Mouse (Mus musculus) hindbrain, embryonic 10.5 days (tissue): ENCODE data around the gene Eif4a3. TPM values are rescaled to one million over a fixed set of nuclear protein-coding genes. Genes with fewer than 3 reads are reported as not detected.
"Not testable (repeated sequence)": the region's sequence is repeated elsewhere in the genome, so short reads cannot be mapped to it uniquely, and the experiment has no call there.

Experiments used
- DNase-seq: peaks from one replicate; pipeline ENCODE4 v3.0.0-alpha.2; 2017; ENCODE audit warnings: low spot score
- H3K27ac ChIP-seq: fragments of 300-500 bp; sonication (generic); 2 replicates; pipeline ENCODE4 v1.5.1; 2016; ENCODE audit warnings: mild to moderate bottlenecking, moderate library complexity
- H3K27me3 ChIP-seq: fragments of 300-500 bp; sonication (generic); 2 replicates; pipeline ENCODE4 v1.6.1; 2016; ENCODE audit warnings: mild to moderate bottlenecking; ENCODE audit not compliant: poor library complexity, insufficient read depth, severe bottlenecking
- H3K36me3 ChIP-seq: fragments of 300-500 bp; sonication (generic); 2 replicates; pipeline ENCODE4 v1.6.1; 2016; ENCODE audit warnings: mild to moderate bottlenecking, moderate library complexity
- H3K4me1 ChIP-seq: fragments of 300-500 bp; sonication (generic); replicated peaks from 2 replicates; pipeline ENCODE4 v1.6.1; 2016; ENCODE audit warnings: mild to moderate bottlenecking
- H3K4me3 ChIP-seq: fragments of 300-500 bp; sonication (generic); 2 replicates; pipeline ENCODE4 v1.5.1; 2016; ENCODE audit warnings: mild to moderate bottlenecking, moderate library complexity
- H3K9me3 ChIP-seq: fragments of 300-500 bp; sonication (generic); 2 replicates; pipeline ENCODE4 v1.6.1; 2016; ENCODE audit warnings: mild to moderate bottlenecking, moderate library complexity
- WGBS: fragments of 180-500 bp; shearing (Covaris S2); methylation state at CpG from one replicate; pipeline ENCODE4 v1.1.7; 2016; 5-methylcytosine and 5-hydroxymethylcytosine counted together
- polyA plus RNA-seq: library from polyadenylated mRNA; unstranded; fragments of >200 nt; fragmentation: Nextera tagmentation; extraction: Ambion mirVana; gene quantifications from 2 replicates; pipeline ENCODE4 v1.2.1, GENCODE M21; 2016

Gene Eif4a3
- polyA plus RNA-seq, 1 experiment from 2014 or later: 458 TPM

GRCm38 (mm10) chr11:119287207-119287992, 12.5 kb downstream of the Eif4a3 start:
- Histone ChIP-seq H3K27me3 (no peaks in the 10 kb centered on the region), H3K36me3 (peaks cover 89% of the 10 kb centered on the region), H3K27ac (no peak overlapping the region), H3K4me1 (peaks cover 11% of the 10 kb centered on the region), H3K4me3 (no peak overlapping the region), H3K9me3 (no peaks in the 10 kb centered on the region)
- DNase-seq: no peak
- WGBS: 91% methylated on average over 20 of the region's 20 CpGs

GRCm38 (mm10) chr11:119285791-119286527, 13.9 kb downstream of the Eif4a3 start:
- DNase-seq: no peak

GRCm38 (mm10) chr11:119281030-119281429, 18.9 kb downstream of the Eif4a3 start:
- H3K27me3 ChIP-seq: no peaks in the 10 kb centered on the region
- no peaks in the 10 kb centered on the region for H3K9me3 ChIP-seq
- peaks cover 20% of the 10 kb centered on the region for H3K4me1 ChIP-seq
- DNase-seq: no peak
- H3K27ac ChIP-seq: no peak overlapping the region
- WGBS: 89% methylated on average over 15 of the region's 15 CpGs
- H3K4me3 ChIP-seq: no peak overlapping the region
- H3K36me3 ChIP-seq: peaks cover 54% of the 10 kb centered on the region

More at GRCm38 (mm10) chr11:119285791-119286527, 13.9 kb downstream of the Eif4a3 start:
- no peaks in the 10 kb centered on the region for H3K9me3 ChIP-seq
- H3K27me3 ChIP-seq: no peaks in the 10 kb centered on the region
- 80% methylated on average over 9 of the region's 9 CpGs for WGBS
- peaks cover 11% of the 10 kb centered on the region for H3K4me1 ChIP-seq
- H3K36me3 ChIP-seq: peaks cover 85% of the 10 kb centered on the region
- H3K4me3 ChIP-seq: no peak overlapping the region
- no peak overlapping the region for H3K27ac ChIP-seq

- Histone ChIP-seq H3K4me3 (no peak overlapping the region), H3K27me3 (no peaks in the 10 kb centered on the region), H3K27ac (no peak overlapping the region), H3K9me3 (no peaks in the 10 kb centered on the region), H3K36me3 (peaks cover 35% of the 10 kb centered on the region), H3K4me1 (peaks cover 22% of the 10 kb centered on the region)
- no peak for DNase-seq
- WGBS: 89% methylated on average over 8 of the region's 8 CpGs
Observed at GRCm38 (mm10) chr11:119273186-119273930, 26.5 kb downstream of the Eif4a3 start.

GRCm38 (mm10) chr11:119272492-119272891, 27.4 kb downstream of the Eif4a3 start:
- not testable (repeated sequence) for H3K4me3 ChIP-seq, H3K9me3 ChIP-seq, DNase-seq, H3K27me3 ChIP-seq, H3K27ac ChIP-seq
- Histone ChIP-seq H3K4me1 (peaks cover 30% of the 10 kb centered on the region), H3K36me3 (peaks cover 35% of the 10 kb centered on the region)
- 55% methylated on average over 3 of the region's 3 CpGs for WGBS

GRCm38 (mm10) chr11:119268557-119269195, 31.2 kb downstream of the Eif4a3 start:
- no peaks in the 10 kb centered on the region for H3K27me3 ChIP-seq
- 82% methylated on average over 16 of the region's 16 CpGs for WGBS
- H3K9me3 ChIP-seq: no peaks in the 10 kb centered on the region
- peaks cover 24% of the 10 kb centered on the region for H3K36me3 ChIP-seq
- H3K27ac ChIP-seq: 0 out of 2 replicates have a peak overlapping the region, but pooled peaks have one; percentile 84
- peak overlapping the region; percentile 61 for H3K4me3 ChIP-seq
- peaks cover 33% of the 10 kb centered on the region for H3K4me1 ChIP-seq
- no peak for DNase-seq

- peaks cover 24% of the 10 kb centered on the region for H3K36me3 ChIP-seq
- H3K9me3 ChIP-seq: no peaks in the 10 kb centered on the region
- no peaks in the 10 kb centered on the region for H3K27me3 ChIP-seq
- peak within 1 kb of the TSS; percentile 61 for H3K4me3 ChIP-seq
- H3K27ac ChIP-seq: peak within 1 kb of the TSS; percentile 84
- peak; percentile 95 for DNase-seq
- H3K4me1 ChIP-seq: peaks cover 33% of the 10 kb centered on the region
- 4% methylated on average over 52 of the region's 52 CpGs for WGBS
Observed at GRCm38 (mm10) chr11:119267768-119268556, 31.9 kb downstream of the Eif4a3 start, which contains the start of gene Gaa. TSS of gene Gaa (plus strand) at chr11:119267887.

GRCm38 (mm10) chr11:119267241-119267674, 32.6 kb downstream of the Eif4a3 start:
- WGBS: 38% methylated on average over 6 of the region's 6 CpGs
- H3K27ac ChIP-seq: peak overlapping the region; percentile 84; the same call in 1 of the 2 replicates
- peak overlapping the region; percentile 61 for H3K4me3 ChIP-seq
- H3K36me3 ChIP-seq: peaks cover 28% of the 10 kb centered on the region
- H3K9me3 ChIP-seq: no peaks in the 10 kb centered on the region
- DNase-seq: no peak
- H3K4me1 ChIP-seq: peaks cover 33% of the 10 kb centered on the region
- H3K27me3 ChIP-seq: no peaks in the 10 kb centered on the region

GRCm38 (mm10) chr11:119265811-119266210, 34.1 kb downstream of the Eif4a3 start:
- Histone ChIP-seq H3K27me3 (no peaks in the 10 kb centered on the region), H3K27ac (no peak overlapping the region), H3K36me3 (peaks cover 41% of the 10 kb centered on the region), H3K9me3 (no peaks in the 10 kb centered on the region), H3K4me1 (peaks cover 33% of the 10 kb centered on the region), H3K4me3 (no peak overlapping the region)
- no peak for DNase-seq
- WGBS: 81% methylated on average over 7 of the region's 7 CpGs

GRCm38 (mm10) chr11:119264413-119264812, 35.5 kb downstream of the Eif4a3 start:
- peaks cover 28% of the 10 kb centered on the region for H3K4me1 ChIP-seq

GRCm38 (mm10) chr11:119259977-119260376, 39.9 kb downstream of the Eif4a3 start:
- Histone ChIP-seq H3K27me3 (no peaks in the 10 kb centered on the region), H3K36me3 (peaks cover 63% of the 10 kb centered on the region), H3K9me3 (no peaks in the 10 kb centered on the region), H3K27ac (no peak overlapping the region), H3K4me1 (peaks cover 10% of the 10 kb centered on the region; the same call in 1 of the 2 replicates), H3K4me3 (no peak overlapping the region)
- DNase-seq: no peak
- WGBS: 90% methylated on average over 8 of the region's 8 CpGs

More at GRCm38 (mm10) chr11:119264413-119264812, 35.5 kb downstream of the Eif4a3 start:
- Histone ChIP-seq H3K4me3 (no peak overlapping the region), H3K9me3 (no peaks in the 10 kb centered on the region), H3K27me3 (no peaks in the 10 kb centered on the region), H3K27ac (no peak overlapping the region), H3K36me3 (peaks cover 52% of the 10 kb centered on the region)
- DNase-seq: no peak
- WGBS: 97% methylated on average over 13 of the region's 13 CpGs
